Mouse (Mus musculus): ENCODE data around the gene Scn7a.

GRCm38 (mm10) chr2:66632728-66633127, 152.0 kb downstream of the Scn7a start:
- TF ChIP-seq CTCF (IDR thresholded peaks at IDR 0.05) (no peak), POLR2A (IDR thresholded peaks at IDR 0.05; ENCODE audit: insufficient read depth, low read depth, low read length) (no peak)

All from heart, adult 2 months (tissue).